Mouse (Mus musculus): Measurements from ENCODE around the gene Pan3. TPM values are rescaled to one million over a fixed set of nuclear protein-coding genes. Genes with fewer than 3 reads are reported as not detected.
A peak's percentile ranks its signal among the peaks of the same experiment; 100 is the strongest.

The Pan3 gene
- total RNA-seq (2021) = 10 to 100 TPM; 17.4 to 29.3 TPM
- long read RNA-seq, experiment 1, full-length matches to known transcripts = 3 of 11 reads
- long read RNA-seq, experiment 1, partial matches to known transcripts = 3 of 11 reads
- long read RNA-seq, experiment 1, other reads (novel, unspliced or antisense) = 5 of 11 reads
- long read RNA-seq, experiment 2, partial matches to known transcripts = 4 of 7 reads
- long read RNA-seq, experiment 2, other reads (novel, unspliced or antisense) = 3 of 7 reads

DNA sequence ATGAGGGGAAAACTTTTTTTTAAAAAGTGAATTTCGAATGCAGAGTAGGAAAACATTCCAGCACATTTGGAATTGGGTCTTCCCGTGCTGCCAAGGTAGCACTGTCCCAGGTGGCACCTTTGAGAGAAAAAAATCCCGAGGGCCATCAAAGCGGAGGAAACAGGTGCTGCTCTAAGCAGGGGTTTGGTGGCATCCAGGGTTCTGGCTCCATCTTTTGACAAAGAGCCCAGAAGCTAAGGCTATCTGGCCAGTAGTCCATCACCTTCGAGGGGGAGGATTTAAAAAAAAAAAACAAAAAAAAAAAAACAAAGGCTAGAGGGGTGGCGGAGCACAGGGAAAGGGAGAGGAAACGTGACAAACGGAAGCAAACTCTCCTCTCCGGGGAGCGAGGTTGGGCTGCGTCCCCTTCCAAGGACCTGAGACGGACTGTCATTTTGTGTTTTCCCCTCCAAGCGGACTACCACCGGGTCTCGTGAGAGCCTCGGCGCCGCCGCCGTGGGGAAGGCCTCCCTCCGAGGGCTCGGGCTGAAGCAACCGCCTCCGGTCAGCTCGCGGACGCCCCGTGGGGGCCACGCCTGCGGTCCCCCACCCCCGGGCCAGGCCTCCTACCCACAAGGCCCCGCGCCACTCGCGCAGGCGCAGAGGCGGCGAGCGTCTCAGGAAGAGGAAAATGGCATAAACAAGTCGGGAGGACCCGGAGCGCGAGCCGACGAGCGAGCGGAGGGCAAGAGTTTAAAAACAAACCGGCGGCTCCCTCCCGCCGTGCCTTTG is at the start of gene Pan3:
TSS of gene Pan3 (plus strand) at position 627 of the 771 bp plus-strand sequence.
- peak within 1 kb of the TSS; percentile 97 for H3K4me3 ChIP-seq
- intact Hi-C loops (cut with DNase I) = loop anchor here (5.0 kb wide), 3 partner anchors 68 to 482 kb away; partner anchors contain the start of gene Gtf3a
- peak within 1 kb of the TSS; percentile 99 for H3K27ac ChIP-seq
- peak; percentile 98 for DNase-seq
- TF ChIP-seq CTCF (IDR thresholded peaks at IDR 0.05) = no peak

GRCm38 (mm10) chr5:147381396-147381795 is 48.6 kb upstream of the Pan3 start:
- TF ChIP-seq CTCF (IDR thresholded peaks at IDR 0.05) = no peak
- no peak for DNase-seq
- H3K4me3 ChIP-seq = no peak overlapping the region
- no peak overlapping the region for H3K27ac ChIP-seq
- intact Hi-C loops (cut with DNase I) = no loop called here

- Histone ChIP-seq H3K27ac (no peak overlapping the region), H3K4me3 (no peak overlapping the region)
- intact Hi-C loops (cut with DNase I) = no loop called here
- DNase-seq = no peak
- no peak for TF ChIP-seq CTCF (IDR thresholded peaks at IDR 0.05)
Measured at GRCm38 (mm10) chr5:147386865-147387264, 43.1 kb upstream of the Pan3 start.

GRCm38 (mm10) chr5:147388376-147389008 is 41.5 kb upstream of the Pan3 start:
- intact Hi-C loops (cut with DNase I) = no loop called here

DNA sequence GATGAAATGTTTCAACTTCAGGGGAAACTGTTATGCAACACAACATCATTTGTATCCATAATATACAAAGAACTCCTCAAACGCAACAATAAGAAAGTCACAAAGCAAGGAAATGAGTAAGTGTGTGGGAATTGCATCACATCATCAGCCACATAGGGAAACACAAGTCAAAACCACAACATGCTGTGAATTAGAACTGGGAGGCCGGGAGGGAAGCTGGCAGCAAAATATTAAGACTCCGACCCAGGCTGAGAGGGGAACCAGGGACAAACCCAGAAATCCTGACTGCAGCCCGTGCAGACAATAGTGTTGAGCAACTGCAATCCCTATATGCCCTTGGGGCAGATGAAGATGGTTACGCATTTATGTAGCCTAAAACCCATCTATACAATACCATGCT is 40.9 kb upstream of the Pan3 start:
- DNase-seq = no peak
- H3K27ac ChIP-seq = no peak overlapping the region
- intact Hi-C loops (cut with DNase I) = no loop called here
- TF ChIP-seq CTCF (IDR thresholded peaks at IDR 0.05) = no peak
- no peak overlapping the region for H3K4me3 ChIP-seq

More at GRCm38 (mm10) chr5:147388376-147389008, 41.5 kb upstream of the Pan3 start:
- H3K27ac ChIP-seq = no peak overlapping the region
- no peak for DNase-seq
- no peak for TF ChIP-seq CTCF (IDR thresholded peaks at IDR 0.05)
- no peak overlapping the region for H3K4me3 ChIP-seq

- TF ChIP-seq CTCF (IDR thresholded peaks at IDR 0.05) = no peak
- Histone ChIP-seq H3K27ac (no peak overlapping the region), H3K4me3 (no peak overlapping the region)
- no peak for DNase-seq
- intact Hi-C loops (cut with DNase I) = no loop called here
Measured at GRCm38 (mm10) chr5:147390772-147391171, 39.2 kb upstream of the Pan3 start.

- H3K27ac ChIP-seq = no peak overlapping the region
- no peak for DNase-seq
- intact Hi-C loops (cut with DNase I) = no loop called here
- TF ChIP-seq CTCF (IDR thresholded peaks at IDR 0.05) = no peak
- no peak overlapping the region for H3K4me3 ChIP-seq
Measured at GRCm38 (mm10) chr5:147392667-147393213, 37.2 kb upstream of the Pan3 start.

DNA sequence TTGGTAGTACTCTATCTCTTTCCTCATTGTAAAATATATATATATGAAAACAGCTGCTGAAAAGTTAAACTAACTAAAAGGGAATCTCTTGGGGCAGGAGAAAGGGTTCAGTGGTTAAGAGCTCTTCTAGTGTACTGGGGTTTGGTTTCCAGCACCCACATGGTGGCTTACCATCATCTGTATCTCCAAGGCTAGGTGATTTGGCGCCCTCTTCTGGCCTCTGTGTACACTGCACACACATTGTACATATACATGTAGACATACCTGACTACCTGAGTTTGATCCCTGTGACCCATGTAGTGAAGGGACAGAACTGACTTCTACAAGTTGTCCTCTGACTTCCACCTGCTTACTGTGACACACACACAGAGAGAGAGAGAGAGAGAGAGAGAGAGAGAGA is 34.9 kb upstream of the Pan3 start:
- intact Hi-C loops (cut with DNase I) = no loop called here
- no peak overlapping the region for H3K4me3 ChIP-seq
- no peak for DNase-seq

GRCm38 (mm10) chr5:147399843-147400504 is 30.0 kb upstream of the Pan3 start, which contains the start of gene Flt3:
Gene Flt3 (minus strand): TSS chr5:147400489.
- intact Hi-C loops (cut with DNase I) = loop anchor here (5.0 kb wide), 1 partner anchor 447 kb away; no protein-coding TSS in a partner anchor
- TF ChIP-seq CTCF (IDR thresholded peaks at IDR 0.05) = no peak
- Histone ChIP-seq H3K4me3 (peak within 1 kb of the TSS; percentile 42), H3K27ac (no peak within 1 kb of the TSS)
- peak; percentile 21 for DNase-seq

More for the DNA sequence above, 34.9 kb upstream of the Pan3 start:
- H3K27ac ChIP-seq = no peak overlapping the region
- TF ChIP-seq CTCF (IDR thresholded peaks at IDR 0.05) = no peak

DNA sequence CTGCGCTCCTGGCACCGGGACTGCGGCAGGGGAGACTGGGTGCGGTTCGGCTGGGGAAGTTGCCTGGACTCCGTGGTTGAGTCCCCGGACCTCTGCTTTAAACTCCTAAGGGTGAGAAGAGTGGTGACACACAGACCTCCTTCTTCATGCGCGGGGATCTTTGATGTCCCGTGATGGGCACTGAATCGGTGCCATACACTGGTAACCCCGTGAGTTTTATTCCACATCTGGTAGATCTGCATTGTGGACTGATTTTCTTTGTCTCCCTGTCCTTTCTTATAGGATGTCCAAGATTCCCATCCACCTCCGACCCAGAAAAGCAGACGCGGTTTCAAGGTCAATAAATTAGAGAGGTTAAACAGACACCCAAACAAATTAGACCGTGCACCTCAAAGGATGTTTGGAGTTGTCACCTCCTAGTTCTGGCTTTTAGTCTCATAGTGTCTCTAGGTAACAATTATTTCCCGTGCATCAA is 29.4 kb upstream of the Pan3 start:
- Histone ChIP-seq H3K4me3 (peak overlapping the region; percentile 42), H3K27ac (no peak overlapping the region)
- intact Hi-C loops (cut with DNase I) = loop anchor here (5.0 kb wide), 1 partner anchor 447 kb away; no protein-coding TSS in a partner anchor
- DNase-seq = no peak
- TF ChIP-seq CTCF (IDR thresholded peaks at IDR 0.05) = no peak

DNA sequence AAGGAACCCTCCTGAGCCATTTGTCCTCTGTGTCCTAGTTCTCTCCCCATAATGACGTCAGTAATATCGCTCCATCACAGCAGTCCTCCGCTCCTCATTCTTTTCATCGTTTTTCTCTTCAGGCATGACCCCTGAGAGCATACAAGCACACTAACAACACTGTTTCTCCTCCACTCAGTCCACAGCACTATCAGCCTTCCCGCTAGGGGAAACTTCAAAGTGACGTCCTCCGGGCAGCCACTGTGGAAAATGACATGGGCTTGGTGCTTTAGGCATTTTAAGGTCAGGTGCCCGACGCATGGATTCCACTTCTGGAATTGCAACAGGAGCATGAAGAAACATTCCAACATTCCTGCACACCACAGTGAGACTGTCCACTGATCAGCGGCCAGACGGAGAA is 28.9 kb upstream of the Pan3 start:
- Histone ChIP-seq H3K27ac (no peak overlapping the region), H3K4me3 (no peak overlapping the region)
- intact Hi-C loops (cut with DNase I) = loop anchor here (5.0 kb wide), 1 partner anchor 446 kb away; no protein-coding TSS in a partner anchor
- TF ChIP-seq CTCF (IDR thresholded peaks at IDR 0.05) = no peak
- no peak for DNase-seq

GRCm38 (mm10) chr5:147402505-147402904 is 27.5 kb upstream of the Pan3 start:
- H3K4me3 ChIP-seq = no peak overlapping the region
- peak; percentile 57 for DNase-seq
- peak; percentile 63 for TF ChIP-seq CTCF (IDR thresholded peaks at IDR 0.05)
- H3K27ac ChIP-seq = no peak overlapping the region
- intact Hi-C loops (cut with DNase I) = loop anchor here (5.0 kb wide), 1 partner anchor 445 kb away; no protein-coding TSS in a partner anchor
